Mouse (Mus musculus): ENCODE measurements around the gene Rbm28.

DNA sequence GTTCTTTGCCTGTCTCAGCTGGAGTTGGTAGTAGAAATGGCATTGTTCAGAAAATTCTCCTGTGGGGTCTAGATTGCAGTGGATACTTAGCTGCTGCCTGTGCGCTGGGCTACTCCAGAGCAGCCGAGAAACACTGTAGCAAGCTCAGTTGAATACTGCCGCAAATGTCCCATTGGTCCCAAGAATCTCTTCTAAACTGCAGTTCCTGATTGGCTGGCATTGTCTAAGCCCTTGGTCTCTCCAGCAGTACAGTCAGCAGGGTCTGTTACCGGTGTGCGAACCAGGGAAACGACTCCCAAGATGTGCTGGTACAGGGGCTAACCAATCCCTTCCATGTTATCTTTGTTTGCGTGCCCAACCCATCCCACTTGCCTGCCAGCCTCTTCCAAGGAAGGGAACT, 72.6 kb downstream of the Rbm28 start:
- TF ChIP-seq POLR2A (IDR thresholded peaks at IDR 0.05; ENCODE audit: extremely low read depth, insufficient read depth, low read length), result no peak
- TF ChIP-seq CTCF (IDR thresholded peaks at IDR 0.05; ENCODE audit: low read depth, low read length), result no peak
